Mouse (Mus musculus): ENCODE results near the gene Ctsc.

- TF ChIP-seq CTCF (IDR thresholded peaks at IDR 0.05; ENCODE audit: extremely low read depth, insufficient read depth, low read length) = no peak
- no peak for TF ChIP-seq POLR2A (IDR thresholded peaks at IDR 0.05; ENCODE audit: extremely low read depth, insufficient read depth, low read length)
Measured at GRCm38 (mm10) chr7:88293907-88294306, 16.0 kb downstream of the Ctsc start.

Measured in cortical plate, adult 2 months (tissue).